9 mouse cellular contexts compared by ENCODE assay signal in the genomic region with DNA sequence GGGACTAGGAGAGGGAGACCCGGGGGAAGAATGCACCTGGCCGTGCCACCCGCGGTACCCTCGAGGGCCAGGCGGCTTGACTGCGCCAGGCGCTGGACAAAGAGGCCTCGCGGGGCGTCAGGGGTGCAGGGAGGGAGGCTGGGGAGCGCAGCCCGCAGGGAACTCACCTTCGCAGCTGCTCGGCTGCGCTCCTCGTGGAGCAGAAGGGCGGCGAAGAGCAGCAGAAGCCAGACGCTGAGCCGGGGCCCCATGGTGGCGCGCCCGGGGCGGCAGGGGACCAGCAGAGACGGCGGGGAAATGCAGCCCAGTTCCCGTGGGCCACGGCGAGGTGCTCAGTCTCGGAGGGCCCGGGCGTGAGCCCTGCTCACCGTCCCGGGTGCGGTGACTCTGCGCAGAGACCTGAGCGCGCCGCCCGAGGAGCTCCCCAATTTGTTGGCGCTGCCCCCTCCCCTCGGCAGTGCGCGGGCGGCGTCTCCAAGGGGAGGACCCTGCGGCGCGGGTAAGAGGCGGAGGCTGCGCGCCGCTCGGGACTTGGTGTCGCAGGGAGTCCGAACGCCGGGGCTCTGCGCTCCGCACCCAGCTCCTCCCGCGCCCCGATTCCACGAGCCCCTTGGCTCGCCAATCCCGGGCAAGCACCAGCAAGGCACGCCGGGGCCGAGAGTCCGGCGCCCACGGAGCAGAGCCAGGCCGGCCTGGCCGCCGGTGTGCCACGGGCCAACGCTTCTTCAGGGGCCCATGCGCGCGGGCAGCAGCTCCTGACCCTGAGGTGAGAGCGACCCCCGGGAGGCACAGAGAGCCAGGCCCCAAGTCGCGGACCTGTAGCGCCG. TPM values are rescaled to one million over a fixed set of nuclear protein-coding genes. Genes with fewer than 3 reads are reported as not detected.
DNase-seq lines count a peak whose midpoint lies in the region; ATAC-seq lines count a peak whose summit lies in the region.
"Had no signal": no experiment of that assay in that cellular context is flagged by ENCODE, and none has a peak within 500 bp of the region (broad histone marks: within the 10 kb centered on the region; RNA-seq: fewer than 3 reads in every experiment).

A gene (plus strand): TSS at position 457 of the 827 bp plus-strand sequence.
A gene (minus strand): TSS at position 478 of the 827 bp plus-strand sequence.

- peak within 1 kb of the TSS; percentile 72 for H3K4me2 ChIP-seq in intestine, embryonic 14.5 days (ENCODE audit: low read length)

- no peaks in the 10 kb centered on the region for H3K9me3 ChIP-seq in intestine, embryonic 14.5 days (ENCODE audit: control insufficient read depth, low read length)

- ATAC-seq in intestine, embryonic 14.5 days (replicated peaks; ENCODE audit: low FRiP score, low TSS enrichment, low read depth), result peak; percentile 86

- peak within 1 kb of the TSS; percentile 79 for H3K4me3 ChIP-seq in intestine, embryonic 14.5 days (ENCODE audit: low read depth, low read length)

- peaks cover 20% of the 10 kb centered on the region; the same call in 1 of the 2 replicates for H3K4me1 ChIP-seq in intestine, embryonic 14.5 days (replicated peaks; ENCODE audit: control insufficient read depth, insufficient read depth, low read length)

- peak within 1 kb of the TSS; percentile 88 for H3K27ac ChIP-seq in intestine, embryonic 14.5 days (ENCODE audit: low read depth)
- H3K27ac ChIP-seq: macrophage had no signal

- peak within 1 kb of the TSS; percentile 86 for H3K9ac ChIP-seq in intestine, embryonic 14.5 days (ENCODE audit: low read length)

- under 1% methylated on average over 84 of the region's 87 CpGs for WGBS in intestine, embryonic 14.5 days

- peak; percentile 84 for DNase-seq in adipocyte (ENCODE audit: low spot score)
- DNase-seq in embryo, embryonic 11 days, result peak; percentile 89
- DNase-seq in gastrocnemius, postnatal 36 days, result peak; percentile 69 to 70
- peak; percentile 83 for DNase-seq in intestine, embryonic 14.5 days (ENCODE audit: low spot score)
- DNase-seq in left cerebral cortex, adult 9 months (ENCODE audit: low spot score in 2 of 2), result peak; percentile 38 to 74
- peak; percentile 85 to 92 for DNase-seq in lung, postnatal 4 days
- peak; percentile 73 to 80 for DNase-seq in right cerebral cortex, postnatal 36 days (ENCODE audit: low spot score in 2 of 2)
- no peak for DNase-seq in spleen, postnatal 4 days (ENCODE audit: low spot score in 2 of 2)

- intact Hi-C loops in gastrocnemius, postnatal 36 days (cut with DNase I), result loop anchor here (5.0 kb wide), 3 partner anchors 35 to 80 kb away; no protein-coding TSS in a partner anchor

- H3K36me3 ChIP-seq in intestine, embryonic 14.5 days (ENCODE audit: control insufficient read depth, insufficient read depth, low read length), result 0 out of 2 replicates have a peak, but pooled peaks cover 4% of the 10 kb centered on the region

- no peaks in the 10 kb centered on the region for H3K27me3 ChIP-seq in intestine, embryonic 14.5 days (replicated peaks; ENCODE audit: control insufficient read depth, insufficient read depth, low read length)

RNA-seq across cellular contexts. Expression of the first gene that starts in this region (rescaled TPM):
- 100 to 1,000 TPM in 1 of 2 experiments, 10 to 100 TPM in 1; 77.5 to 105 TPM for total RNA-seq in gastrocnemius, postnatal 36 days (2021)
- polyA plus RNA-seq in intestine, embryonic 14.5 days (2014; fragmentation: Nextera tagmentation; extraction: Ambion mirVana), result 52.9 and 58.4 TPM in 2 replicates

RNA-seq across cellular contexts. Expression of the second gene that starts in this region (rescaled TPM):
- 100 to 1,000 TPM; 146 to 216 TPM for total RNA-seq in gastrocnemius, postnatal 36 days (2021)
- polyA plus RNA-seq in intestine, embryonic 14.5 days (2014; fragmentation: Nextera tagmentation; extraction: Ambion mirVana), result 228 TPM in 2 replicates

Comparison
In these comparisons a context has a peak if more than half of its experiments do, and no peak if none do; other contexts are left out.
1. DNase-seq: peak in adipocyte (single experiment), embryo, embryonic 11 days (single experiment), gastrocnemius, postnatal 36 days (2 of 2), intestine, embryonic 14.5 days (single experiment), left cerebral cortex, adult 9 months (2 of 2), lung, postnatal 4 days (2 of 2) and right cerebral cortex, postnatal 36 days (2 of 2); none in spleen, postnatal 4 days (0 of 2).